In genomic region chr4:111632615-111633014, GRCm38 (mm10) we compare ENCODE assay signal across 19 mouse cellular contexts.
A peak's percentile ranks its signal among the peaks of the same experiment; 100 is the strongest.
DNase-seq lines count a peak whose midpoint lies in the region; ATAC-seq and TF ChIP-seq lines count a peak whose summit lies in the region.
"Had no signal": no experiment of that assay in that cellular context is flagged by ENCODE, and none has a peak within 500 bp of the region (broad histone marks: within the 10 kb centered on the region; RNA-seq: fewer than 3 reads in every experiment).

No protein-coding gene starts in this region.

- DNase-seq in frontal cortex, postnatal 14 days (ENCODE audit: low spot score in 2 of 2), result no peak
- DNase-seq in Muller cell, postnatal 12 days (ENCODE audit: inconsistent ontology term), result peak; percentile 52
- peak; percentile 25 for DNase-seq in brain, embryonic 14.5 days (ENCODE audit: low read depth)
- DNase-seq in left cerebral cortex, adult 11 months (ENCODE audit: low spot score), result no peak
- DNase-seq: adrenal gland, adult 2 months; adrenal gland, postnatal 10 days; adrenal gland, postnatal 25 days; B cell, adult 2 months; cerebellum, adult 11 months; cerebellum, adult 18-20 months; cerebellum, adult 8-10 months; cerebellum, adult 9-11 months; cerebellum, postnatal 14 days; cerebellum, postnatal 36 days; embryo, embryonic 11 days had no signal

- no peak for TF ChIP-seq POLR2A in brain, embryonic 14.5 days (IDR thresholded peaks at IDR 0.05; ENCODE audit: borderline replicate concordance, extremely low read depth, insufficient read depth, insufficient read length, poor library complexity, severe bottlenecking)

- no peak for TF ChIP-seq CTCF in brain, embryonic 14.5 days (IDR thresholded peaks at IDR 0.05; ENCODE audit: borderline replicate concordance, extremely low read depth, insufficient read depth, insufficient read length)

- peak; percentile 52 for ATAC-seq in frontal cortex, adult (ENCODE audit: low TSS enrichment)
- ATAC-seq: CD4-positive, CD25-positive, alpha-beta regulatory T cell, adult 4 months; forebrain, embryonic 14.5 days; forebrain, embryonic 16.5 days had no signal

Comparison
In these comparisons a context has a peak if more than half of its experiments do, and no peak if none do; other contexts are left out.
1. DNase-seq: peak in Muller cell, postnatal 12 days (single experiment) and brain, embryonic 14.5 days (single experiment); none in frontal cortex, postnatal 14 days (0 of 2) and left cerebral cortex, adult 11 months (single experiment).